Mouse (Mus musculus): Measurements from ENCODE around the gene Saal1.

GRCm38 (mm10) chr7:46727584-46727983 is 17.1 kb upstream of the Saal1 start:
- TF ChIP-seq GABPA (IDR thresholded peaks at IDR 0.05; ENCODE audit: low read depth, low read length) (no peak), EP300 (IDR thresholded peaks at IDR 0.05; ENCODE audit: low read depth in 1 of 2, low read length in 2 of 2) (no peak)
